Mouse (Mus musculus) mesoderm, embryonic 11.5 days (tissue): Measurements from ENCODE around the gene Gas6.

ENCODE experiments used
- DNase-seq: peaks from one replicate; pipeline ENCODE4 v3.0.0-alpha.2; 2012; ENCODE audit warnings: low read depth, low spot score

The Gas6 gene

GRCm38 (mm10) chr8:13506849-13507248, 12.6 kb upstream of the Gas6 start:
- DNase-seq, result no peak

GRCm38 (mm10) chr8:13504894-13505674, 10.8 kb upstream of the Gas6 start:
- no peak for DNase-seq

- DNase-seq, result no peak
Measured at GRCm38 (mm10) chr8:13503936-13504606, 9.8 kb upstream of the Gas6 start.

GRCm38 (mm10) chr8:13501221-13501620, 6.9 kb upstream of the Gas6 start:
- no peak for DNase-seq

GRCm38 (mm10) chr8:13493011-13493410, 1.3 kb downstream of the Gas6 start:
- DNase-seq, result no peak

- DNase-seq, result no peak
Measured at GRCm38 (mm10) chr8:13492198-13492995, 1.9 kb downstream of the Gas6 start.

GRCm38 (mm10) chr8:13491491-13492010, 2.7 kb downstream of the Gas6 start:
- DNase-seq, result no peak

GRCm38 (mm10) chr8:13489986-13490910, 4.0 kb downstream of the Gas6 start:
- no peak for DNase-seq

- DNase-seq, result no peak
Measured at GRCm38 (mm10) chr8:13489351-13489750, 4.9 kb downstream of the Gas6 start.

GRCm38 (mm10) chr8:13483191-13483590, 11.1 kb downstream of the Gas6 start:
- no peak for DNase-seq

- DNase-seq, result no peak
Measured at GRCm38 (mm10) chr8:13482101-13482801, 12.0 kb downstream of the Gas6 start.

- DNase-seq, result no peak
Measured at GRCm38 (mm10) chr8:13481596-13481995, 12.7 kb downstream of the Gas6 start.

GRCm38 (mm10) chr8:13481089-13481554, 13.2 kb downstream of the Gas6 start:
- DNase-seq, result no peak

GRCm38 (mm10) chr8:13475892-13476291, 18.4 kb downstream of the Gas6 start:
- no peak for DNase-seq

GRCm38 (mm10) chr8:13472284-13472683, 22.0 kb downstream of the Gas6 start:
- DNase-seq, result no peak

- DNase-seq, result no peak
Measured at GRCm38 (mm10) chr8:13471484-13471883, 22.8 kb downstream of the Gas6 start.

- DNase-seq, result no peak
Measured at GRCm38 (mm10) chr8:13468737-13469136, 25.6 kb downstream of the Gas6 start.

- DNase-seq, result no peak
Measured at GRCm38 (mm10) chr8:13466989-13467388, 27.3 kb downstream of the Gas6 start.

- no peak for DNase-seq
Measured at GRCm38 (mm10) chr8:13465324-13465723, 29.0 kb downstream of the Gas6 start.

- no peak for DNase-seq
Measured at GRCm38 (mm10) chr8:13462392-13462791, 31.9 kb downstream of the Gas6 start.
